Mouse (Mus musculus) bone marrow, adult 2 months (tissue): ENCODE results near the gene Hdgfl2.

Experiments
- CTCF ChIP-seq: fragments of 200-500 bp; IDR thresholded peaks from 2 replicates; pipeline ENCODE4 v1.5.1; 2011; ENCODE audit warnings: low read length, control low read depth; ENCODE audit not compliant: control insufficient read depth, insufficient read depth
- POLR2A ChIP-seq: fragments of 200-500 bp; IDR thresholded peaks from 2 replicates; pipeline ENCODE4 v1.6.1; 2011; ENCODE audit warnings: low read depth, mild to moderate bottlenecking, control low read depth, low read length, borderline replicate concordance; ENCODE audit not compliant: control insufficient read depth

DNA sequence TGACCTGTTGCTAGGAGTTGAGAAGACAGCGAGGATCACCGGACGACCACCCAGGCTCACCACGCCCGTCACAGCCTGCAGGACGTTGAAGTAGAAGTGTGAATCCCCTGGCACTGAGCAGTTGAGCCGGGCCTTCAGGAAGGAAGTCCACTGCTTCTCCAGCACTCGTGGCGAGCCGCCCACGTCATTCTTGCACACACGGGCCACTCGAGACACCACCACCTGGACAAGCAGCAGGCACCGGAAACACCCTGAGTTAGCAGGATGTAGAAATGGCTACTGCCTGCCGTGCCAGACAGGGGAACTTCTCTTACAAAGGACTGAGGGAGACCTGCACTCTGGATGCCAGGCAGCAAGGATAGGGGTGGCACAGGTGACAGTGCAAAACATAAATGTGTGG, 48.8 kb downstream of the Hdgfl2 start:
- TF ChIP-seq POLR2A (no peak), CTCF (no peak)
